Mouse (Mus musculus): ENCODE results near the gene Gm20388.

The Gm20388 gene

DNA sequence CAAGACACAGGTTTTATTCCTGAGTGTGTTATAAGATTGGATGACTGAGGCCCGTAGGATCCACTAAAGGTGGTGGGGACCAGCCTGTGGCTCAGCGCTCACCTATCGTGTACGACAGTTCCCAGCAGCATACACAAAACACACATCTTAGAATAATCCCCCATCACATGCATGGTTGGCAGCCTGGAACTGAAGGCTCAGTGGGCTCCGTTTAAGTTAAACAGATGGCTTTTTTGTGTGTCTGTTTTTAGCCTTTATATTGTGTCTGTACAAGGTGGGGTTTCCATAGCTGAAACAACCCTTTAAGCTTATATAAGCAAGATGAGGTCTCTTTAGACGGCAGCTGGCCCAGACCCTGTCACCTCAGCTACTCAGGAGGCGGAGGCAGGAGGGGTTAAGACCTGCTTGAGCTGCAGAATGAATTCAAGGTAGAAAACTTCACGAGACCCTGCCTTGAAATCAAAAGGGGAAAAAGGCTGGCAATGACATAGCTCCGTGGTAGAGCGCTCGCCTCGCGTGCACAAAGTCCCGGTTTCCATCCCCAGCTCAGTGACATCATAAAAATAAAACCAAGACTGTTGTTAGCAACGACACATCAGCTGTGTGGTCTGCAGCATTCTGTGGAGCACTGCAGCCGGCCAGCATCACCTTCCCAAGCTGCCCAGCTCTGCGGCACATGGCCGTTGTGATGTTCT, 835.5 kb downstream of the Gm20388 start:
- no peak for DNase-seq (ENCODE audit: low spot score)

DNA sequence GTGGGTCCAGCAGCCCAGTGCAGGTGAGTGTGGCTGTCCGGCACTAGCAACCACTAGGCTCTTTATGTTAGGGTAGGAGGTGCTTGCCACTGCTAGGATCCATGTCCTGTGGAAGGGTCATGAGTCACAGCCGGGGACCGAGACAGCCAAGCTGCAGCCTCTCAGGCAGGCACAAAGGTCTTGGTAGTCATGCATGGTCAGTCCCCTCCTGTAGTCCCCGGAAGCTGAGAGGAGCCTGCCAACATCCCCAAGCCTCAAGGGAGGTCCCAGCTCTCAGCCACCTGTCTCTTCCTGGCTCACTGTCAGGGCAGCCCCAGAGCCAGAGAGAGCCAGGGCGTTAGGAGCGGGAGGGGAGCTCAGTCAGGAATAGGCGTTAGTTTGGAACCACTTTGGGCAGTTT, 836.6 kb downstream of the Gm20388 start:
- no peak for DNase-seq (ENCODE audit: low spot score)

DNA sequence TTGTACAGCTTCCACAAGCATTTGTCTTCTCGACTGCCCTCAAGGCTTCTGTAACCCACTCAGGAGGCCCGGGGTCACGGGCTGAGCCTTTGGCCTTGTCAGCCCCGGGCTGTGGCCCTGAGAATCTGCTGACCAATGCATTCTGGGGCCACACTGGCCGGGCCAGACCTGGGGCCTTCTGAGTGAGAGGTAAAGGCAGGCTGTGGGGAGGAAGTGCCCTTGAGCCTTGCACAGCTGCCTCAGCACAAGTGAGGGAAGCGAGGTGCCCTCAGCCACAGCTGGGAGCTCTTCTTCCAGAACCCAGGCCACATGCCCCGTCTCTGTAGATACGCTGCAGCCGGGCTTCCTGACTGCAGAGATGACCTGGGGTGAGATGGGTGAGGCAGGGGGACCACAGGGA, 840.0 kb downstream of the Gm20388 start:
- no peak for DNase-seq (ENCODE audit: low spot score)

DNA sequence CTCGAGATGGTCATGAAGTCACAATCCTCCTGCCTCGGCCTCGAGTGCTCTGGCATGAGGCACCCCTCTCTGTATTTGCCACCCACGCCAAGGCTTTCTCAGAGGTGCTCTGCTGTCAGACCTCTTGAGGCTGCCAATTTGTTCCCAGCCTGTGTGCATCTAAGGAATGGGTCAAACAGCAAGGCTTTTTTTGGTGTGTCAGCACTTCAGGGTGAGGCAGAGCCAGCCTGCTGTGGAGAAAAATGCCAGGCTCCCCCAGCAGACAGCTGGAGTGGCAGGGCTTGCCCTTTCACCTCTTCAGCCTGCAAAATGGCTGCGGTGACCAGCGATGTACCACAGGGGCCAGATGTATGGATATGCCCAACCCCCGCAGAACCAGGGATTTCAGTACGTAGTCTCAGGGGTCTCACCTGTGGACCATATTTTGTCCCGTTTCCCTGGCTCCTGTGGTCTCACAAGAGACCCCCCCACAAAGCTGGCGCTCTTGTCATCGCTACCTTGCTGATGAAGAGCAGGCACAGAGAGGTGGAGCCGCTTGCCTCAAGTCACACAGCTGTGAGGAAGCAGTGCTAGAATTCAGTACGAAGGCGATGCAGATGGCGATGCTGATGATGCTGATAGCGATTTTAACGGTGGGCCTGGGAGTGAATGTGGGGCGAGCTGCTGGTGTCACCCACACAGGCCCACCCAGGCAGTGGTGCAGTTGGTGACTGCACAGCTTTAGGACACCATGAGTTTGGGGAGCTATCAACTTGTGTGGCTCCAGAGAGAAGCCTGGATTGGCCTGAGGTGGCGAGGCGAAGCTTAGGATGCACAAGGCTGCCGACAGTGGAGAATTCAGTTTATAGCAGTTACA, 840.8 kb downstream of the Gm20388 start:
- DNase-seq (ENCODE audit: low spot score), result no peak

DNA sequence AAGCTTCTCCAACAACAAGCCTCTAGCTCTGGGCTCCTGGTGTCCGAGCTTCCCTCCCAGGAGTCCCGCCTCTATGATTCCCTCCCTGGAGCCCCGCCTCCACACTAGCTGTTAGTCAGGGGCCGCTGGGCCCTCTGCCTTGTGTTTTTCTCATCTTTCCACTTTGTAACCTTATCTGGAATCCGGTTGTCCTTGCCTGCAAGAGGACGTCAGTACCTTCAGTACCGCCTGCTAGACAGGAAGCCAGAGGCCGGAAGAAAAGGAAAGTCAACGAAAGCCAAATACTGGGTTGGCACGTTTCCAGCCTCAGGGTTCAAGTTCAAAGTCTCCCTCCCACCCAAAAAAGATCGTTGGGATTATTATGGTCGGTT, 841.4 kb downstream of the Gm20388 start:
- peak; percentile 29 for DNase-seq (ENCODE audit: low spot score)

DNA sequence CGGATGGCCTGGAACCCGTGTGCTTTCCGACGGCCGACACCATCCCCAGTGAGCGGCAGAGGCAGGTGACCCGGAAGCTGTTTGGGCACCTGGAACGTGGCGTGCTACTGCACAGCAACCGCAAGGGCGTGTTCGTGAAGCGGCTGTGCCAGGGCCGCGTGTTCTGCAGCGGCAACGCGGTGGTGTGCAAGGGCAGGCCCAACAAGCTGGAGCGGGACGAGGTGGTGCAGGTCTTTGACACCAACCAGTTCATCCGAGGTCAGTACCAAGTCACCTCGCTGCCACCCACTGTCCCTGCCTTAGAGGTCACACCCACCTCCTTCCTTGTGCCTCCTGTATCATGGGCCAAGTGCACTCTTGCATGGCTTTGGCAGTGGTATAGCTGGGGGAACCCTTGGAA, 842.8 kb downstream of the Gm20388 start:
- no peak for DNase-seq (ENCODE audit: low spot score)

DNA sequence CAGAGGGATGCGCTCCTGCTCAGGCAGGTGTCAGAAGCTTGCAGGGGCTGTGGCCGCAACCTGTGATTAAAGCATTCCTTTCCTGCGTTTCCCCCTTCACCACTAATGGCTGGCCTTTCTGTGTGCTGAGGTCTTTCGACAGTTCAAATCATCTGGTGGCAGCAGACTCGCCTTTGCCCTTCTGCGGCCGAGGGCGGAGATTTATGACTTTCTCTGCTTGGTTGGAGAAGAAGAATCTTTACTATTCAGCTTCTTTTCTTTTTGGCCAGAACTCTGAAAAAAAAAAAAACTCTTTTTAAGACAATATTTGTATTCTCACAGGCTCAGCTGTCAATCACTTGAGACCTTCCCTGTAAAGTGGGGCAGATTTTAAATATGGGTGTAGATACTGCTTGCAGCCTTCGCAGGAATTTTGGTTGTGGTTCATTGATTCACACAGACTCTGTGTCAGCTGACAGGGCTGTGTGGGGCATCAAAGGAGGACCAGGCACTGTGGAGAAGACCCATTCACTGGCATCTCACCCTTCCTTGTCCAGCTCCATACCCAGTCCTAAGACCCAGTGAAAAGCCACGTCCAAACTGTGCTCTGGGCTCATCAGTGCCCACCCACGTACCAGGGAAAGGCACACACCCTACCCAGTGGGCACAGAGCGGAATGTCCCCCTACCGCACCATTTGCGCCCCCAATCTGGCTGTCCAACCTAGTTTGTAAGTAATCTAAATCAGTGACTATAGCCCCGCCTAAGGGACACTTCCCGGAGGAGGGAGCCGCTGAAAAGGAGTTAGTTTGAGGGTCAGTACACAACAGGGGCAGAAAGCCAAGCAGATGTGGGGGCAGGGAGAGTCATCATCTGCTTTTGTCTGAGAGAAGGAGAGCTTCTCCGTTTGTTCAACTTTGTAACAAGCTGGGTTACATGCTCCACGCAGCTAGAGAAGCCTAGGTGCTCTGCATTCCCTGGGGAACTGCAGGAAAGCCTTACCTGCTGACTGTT, 845.0 kb downstream of the Gm20388 start:
- DNase-seq (ENCODE audit: low spot score), result no peak

DNA sequence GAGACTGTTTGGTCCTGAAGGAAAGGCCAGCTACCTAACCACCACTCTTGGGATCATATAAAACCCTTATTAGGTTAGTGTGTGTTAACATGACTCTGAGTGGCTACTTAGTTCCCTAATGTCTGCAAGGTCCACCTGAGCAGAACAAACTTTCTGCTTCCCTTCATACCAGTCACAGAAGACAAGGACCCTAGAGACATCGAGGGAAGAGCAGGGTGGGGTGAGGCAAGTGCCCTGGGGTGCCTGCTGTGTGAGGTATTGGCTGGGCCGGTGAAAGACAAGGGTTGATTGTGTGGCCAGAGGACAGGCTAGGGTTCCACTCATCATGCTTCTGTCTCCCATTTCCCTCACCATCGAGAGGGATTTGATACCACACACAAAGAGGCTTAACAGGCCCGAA, 847.4 kb downstream of the Gm20388 start:
- DNase-seq (ENCODE audit: low spot score), result no peak

DNA sequence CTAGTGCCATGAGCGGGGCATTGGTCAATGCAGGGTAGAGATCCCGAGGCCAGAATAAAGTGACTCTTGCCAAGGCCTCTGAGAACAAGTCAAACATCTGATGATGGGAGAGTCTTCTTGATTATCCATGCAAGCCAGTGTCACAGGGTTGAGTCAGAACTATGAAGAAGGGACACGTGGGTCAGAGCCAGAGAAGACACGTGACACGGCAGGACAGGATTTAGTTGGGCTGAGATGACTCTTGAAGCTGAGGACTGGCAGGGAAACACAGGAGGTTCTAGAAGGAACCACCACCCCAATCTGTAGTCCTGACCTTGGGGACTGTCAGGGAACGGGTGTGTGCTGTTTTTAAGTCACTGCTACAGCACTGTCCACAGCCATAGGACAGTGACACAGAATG, 849.2 kb downstream of the Gm20388 start:
- no peak for DNase-seq (ENCODE audit: low spot score)

DNA sequence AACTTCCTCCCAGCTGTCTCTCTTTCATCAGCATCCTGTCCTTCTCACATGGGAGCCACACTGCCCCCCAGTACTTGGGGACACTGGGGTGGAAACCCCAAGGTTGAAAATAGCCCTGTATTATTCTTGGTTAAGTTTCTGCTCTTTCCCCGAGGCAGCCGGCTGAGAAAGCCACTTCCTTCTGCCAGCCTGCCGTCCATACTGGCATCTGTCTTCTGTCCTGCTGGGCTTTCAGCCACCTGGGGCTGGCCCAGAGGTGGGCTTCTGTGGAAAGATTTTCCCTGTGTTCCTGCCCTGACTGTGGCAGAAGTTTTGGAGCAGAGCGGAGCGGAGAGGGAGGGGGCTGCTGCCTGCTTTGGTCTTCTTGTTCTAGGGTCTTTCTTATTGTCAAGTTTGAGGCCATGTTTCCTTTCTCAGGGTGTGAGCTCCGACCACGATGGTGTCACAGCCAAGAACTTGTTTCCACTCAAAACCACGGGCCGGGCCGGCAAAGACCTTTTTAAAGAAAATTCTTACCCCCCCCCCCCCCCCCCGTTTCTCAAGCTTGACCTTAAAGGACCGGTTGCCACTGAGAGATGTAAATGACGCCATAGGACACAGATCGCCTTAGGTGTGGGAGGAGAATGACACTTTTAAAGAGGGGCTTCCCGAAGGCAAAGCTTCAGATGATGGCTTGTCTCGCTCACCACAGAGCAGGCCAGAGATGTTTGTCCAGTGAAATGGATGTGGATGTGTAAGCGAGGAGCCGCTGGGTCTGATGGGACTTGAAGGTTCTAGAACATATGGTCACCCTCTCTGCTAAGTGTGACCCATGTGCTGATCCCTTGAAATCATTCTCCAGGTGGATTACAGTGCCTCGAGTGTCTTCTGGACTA, 849.9 kb downstream of the Gm20388 start:
- DNase-seq (ENCODE audit: low spot score), result no peak

DNA sequence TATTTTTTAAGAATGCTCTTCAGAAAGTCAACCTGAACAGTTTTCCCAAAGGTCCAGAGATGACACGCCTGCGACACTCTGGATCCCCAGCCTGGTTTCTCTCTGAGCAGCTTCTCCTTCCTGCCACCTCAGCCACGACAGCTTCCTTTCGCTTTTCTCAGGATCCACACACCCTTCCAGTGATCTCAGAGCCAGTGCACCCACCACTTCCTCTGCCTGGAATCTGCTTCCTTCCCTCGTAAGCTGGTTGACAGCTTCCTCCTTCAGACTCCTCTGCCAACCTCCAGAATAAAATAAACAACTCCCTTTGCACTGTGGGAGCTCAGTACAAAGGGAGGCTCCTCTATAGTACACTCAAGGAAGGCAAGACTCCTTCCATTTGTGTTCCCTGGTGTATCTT, 852.6 kb downstream of the Gm20388 start:
- no peak for DNase-seq (ENCODE audit: low spot score)

DNA sequence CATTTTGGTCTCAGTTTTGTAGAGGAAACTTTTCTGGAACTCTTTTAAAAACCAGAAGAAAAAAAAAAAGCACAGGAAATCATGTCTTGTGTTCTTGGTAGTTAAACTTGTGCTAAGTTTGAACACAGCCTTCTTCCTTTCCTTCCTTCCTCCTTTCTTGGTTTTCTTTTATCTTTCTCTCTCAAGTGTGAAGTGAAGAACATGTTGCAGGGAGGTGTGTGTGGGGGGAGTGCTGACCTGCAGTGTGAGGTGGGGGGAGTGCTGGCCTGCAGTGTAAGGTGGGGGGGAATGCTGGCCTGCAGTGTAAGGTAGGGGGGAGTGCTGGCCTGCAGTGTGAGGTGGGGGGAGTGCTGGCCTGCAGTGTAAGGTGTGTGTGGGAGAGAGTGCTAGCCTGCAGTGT, 854.0 kb downstream of the Gm20388 start:
- no peak for DNase-seq (ENCODE audit: low spot score)

DNA sequence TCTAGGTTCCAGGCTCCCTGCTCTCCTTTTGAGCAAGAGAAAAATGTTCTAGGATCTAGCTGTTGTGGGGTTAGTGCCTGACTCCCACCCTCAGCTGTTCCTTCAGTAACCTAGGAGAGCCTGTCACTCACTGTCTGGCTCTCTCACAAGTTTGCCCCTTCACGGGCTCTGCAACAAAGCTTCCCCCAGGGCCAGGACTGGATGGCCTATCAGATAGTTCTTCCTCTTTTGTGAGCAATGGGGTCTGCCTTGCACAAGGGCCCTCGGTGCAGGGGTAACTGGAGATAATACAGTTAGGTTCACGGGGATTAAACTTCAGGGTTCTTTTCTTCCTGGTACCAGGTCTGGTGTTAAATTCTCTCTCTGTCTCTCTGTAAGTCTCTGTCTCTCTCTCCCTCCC, 856.0 kb downstream of the Gm20388 start:
- DNase-seq (ENCODE audit: low spot score), result no peak

DNA sequence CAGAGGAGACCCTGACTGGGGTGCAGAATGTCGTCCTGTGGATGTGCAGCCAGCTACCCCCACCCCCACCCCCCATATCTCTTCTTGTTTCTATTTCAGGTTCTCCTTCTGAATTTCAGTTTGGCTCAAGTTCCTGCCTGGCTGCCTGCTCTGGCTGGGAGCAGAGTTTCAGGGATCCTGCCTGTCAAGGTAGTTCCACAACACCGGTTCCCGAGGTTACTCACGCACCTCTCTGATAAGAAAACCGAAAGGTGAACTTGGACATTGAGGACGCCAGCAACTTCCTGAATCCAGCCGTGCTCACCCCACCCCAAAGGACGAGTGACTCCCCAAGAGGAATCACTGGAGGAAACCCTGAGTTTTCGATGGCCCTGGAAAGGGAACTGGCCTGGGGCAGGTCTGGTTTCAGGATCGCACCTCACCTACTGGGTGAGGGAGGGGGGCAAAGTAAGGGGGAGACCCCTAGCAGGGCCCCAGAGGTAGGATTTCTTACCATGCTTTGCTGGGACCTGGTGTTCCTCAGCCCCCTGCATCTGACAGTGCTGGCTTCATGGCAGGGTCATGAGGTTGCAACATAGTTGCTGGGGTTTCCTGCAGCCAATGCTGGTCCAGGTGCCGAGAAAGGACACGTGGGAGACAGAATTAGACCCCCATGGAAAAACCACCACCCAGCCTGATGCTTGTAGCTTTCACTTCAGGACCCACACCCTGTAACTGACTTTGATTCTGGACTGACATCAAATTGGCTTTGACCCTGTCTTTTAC, 858.0 kb downstream of the Gm20388 start:
- no peak for DNase-seq (ENCODE audit: low spot score)

DNA sequence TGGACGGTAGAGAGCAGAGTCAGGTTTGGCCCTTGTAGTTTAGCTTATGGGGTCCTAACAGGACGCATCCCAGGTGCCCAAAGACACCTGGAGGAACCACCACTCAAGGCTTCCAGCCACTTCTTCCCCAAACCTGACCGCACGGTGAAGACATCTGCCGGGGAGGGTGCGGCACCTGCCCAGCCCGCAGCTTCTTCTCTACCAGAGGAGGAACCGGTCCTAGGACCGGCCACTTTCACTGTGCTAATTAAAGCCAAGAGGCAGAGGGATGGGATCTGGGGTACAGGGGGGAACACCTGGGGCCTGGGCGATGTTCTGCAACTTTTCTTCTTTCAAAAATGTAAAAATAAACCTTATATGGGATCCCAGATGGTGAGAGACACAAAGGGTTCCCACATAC, 866.5 kb downstream of the Gm20388 start:
- no peak for DNase-seq (ENCODE audit: low spot score)

DNA sequence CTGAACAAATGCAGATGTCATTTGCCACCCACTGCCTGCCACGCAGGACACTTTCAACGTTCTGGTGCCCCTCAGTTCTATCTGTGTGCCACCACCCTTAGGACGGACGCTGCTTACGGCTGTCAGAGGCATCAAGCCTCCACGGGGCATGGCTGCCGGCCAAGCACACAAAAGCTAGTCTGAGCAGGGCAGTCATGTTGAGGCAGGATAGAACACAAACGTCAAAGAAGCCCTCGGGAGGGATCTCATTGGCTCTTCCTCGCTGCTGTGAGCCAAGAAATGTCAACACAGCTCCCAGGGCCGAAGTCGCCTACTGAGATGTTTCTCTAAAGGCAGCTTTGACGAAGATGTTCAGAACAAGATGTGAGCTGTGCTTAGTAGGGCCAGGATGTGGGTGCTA, 867.1 kb downstream of the Gm20388 start:
- DNase-seq (ENCODE audit: low spot score), result no peak

DNA sequence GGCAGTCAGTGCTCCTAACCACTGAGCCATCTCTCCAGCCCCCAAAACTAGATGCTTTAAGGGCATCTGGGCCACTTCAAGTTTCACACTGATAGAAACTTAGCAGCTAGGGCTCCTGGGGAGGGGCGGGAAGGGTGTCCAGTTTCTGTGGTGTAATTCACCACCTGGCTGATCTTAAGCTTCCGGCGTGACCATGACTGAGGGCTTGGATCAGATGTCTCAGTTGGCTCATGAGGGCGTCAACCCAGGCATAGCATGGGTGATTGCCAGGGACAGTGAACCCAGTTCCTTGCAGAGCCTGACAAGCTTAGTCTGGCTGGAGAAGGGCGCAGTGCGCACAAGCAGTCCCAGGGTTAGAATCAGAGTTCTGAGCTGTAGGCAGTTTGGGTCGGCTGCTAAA, 868.5 kb downstream of the Gm20388 start:
- DNase-seq (ENCODE audit: low spot score), result no peak

DNA sequence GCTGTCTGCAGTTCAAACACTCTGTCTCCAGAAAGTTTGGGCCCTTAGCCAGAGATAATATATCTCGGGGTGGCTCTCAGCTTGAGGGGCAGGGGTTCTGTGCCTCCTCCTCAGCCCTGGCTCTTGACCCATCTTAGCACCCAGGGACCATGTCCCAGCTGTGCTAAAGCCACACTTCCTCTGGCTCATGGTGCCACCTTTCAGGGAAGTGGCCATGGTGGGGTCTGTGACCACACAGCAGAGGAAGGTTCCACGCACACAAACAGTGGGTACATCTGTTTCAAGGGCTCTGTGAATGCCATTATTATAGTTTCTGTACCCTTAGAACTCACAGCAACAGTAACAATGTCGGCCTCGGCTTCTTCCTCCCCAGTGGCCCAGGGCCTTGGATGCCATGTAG, 873.1 kb downstream of the Gm20388 start:
- DNase-seq (ENCODE audit: low spot score), result no peak

DNA sequence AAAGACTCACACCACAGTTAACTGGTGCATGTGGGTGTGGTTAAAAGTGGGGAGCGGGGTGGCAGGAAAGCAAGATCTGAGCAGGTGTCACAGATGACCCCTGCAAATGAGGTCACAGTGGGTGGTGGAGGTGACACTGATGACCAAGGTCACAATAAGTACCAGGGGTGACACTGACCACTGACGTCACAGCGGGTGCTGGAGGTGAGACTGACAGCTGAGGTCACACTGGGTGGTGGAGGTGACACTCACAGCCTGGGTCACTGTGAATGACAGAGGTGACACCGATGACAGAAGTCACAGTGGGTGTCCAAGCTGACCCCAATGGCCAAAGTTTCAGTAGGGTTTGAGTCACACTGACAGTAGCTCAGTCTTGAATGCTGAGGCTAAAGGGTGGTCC, 876.1 kb downstream of the Gm20388 start:
- no peak for DNase-seq (ENCODE audit: low spot score)

DNA sequence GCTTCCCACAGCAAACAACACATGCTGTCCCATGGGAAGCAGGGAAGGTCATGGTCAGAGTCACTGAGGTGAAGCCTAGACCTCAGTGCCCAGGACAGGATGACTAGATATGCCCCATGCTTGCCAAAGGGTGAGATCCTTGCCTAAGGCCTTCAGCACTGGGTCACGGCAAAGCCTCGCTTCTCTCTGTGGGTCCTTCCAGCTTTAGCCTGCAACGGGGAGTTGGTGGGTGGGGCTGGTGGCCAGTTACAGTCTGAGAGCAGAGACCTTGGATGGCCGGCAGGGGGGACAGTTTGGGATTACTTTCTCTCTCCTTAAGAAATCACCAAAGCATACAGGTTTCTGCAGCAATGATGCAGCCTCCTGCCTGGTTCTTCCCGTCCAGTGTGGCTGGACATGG, 877.0 kb downstream of the Gm20388 start:
- DNase-seq (ENCODE audit: low spot score), result no peak

DNA sequence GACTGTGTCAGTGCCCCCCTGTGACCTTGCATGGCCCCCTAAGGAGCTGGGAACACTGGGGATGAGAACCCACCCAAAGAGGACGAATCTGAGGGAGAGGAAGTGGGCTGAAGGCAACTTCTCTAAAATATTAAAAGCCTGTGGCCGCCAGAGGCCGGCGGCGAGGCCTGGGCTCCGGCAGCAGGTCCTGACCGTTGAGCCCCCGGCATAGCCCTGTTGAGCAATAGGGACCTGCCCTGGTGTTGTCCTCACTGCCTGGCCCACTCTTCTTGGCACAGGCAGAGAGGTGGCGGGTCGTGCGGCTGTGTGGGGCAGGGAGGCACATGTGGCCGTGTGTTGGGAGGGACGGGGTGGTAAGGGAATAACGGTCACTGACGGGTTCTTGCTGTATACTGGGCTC, 882.1 kb downstream of the Gm20388 start:
- DNase-seq (ENCODE audit: low spot score), result no peak

Data from urinary bladder, postnatal 25 days (tissue).